Mouse (Mus musculus): ENCODE data around the gene Gm20696. TPM values are rescaled to one million over a fixed set of nuclear protein-coding genes. Genes with fewer than 3 reads are reported as not detected.
A peak's percentile ranks its signal among the peaks of the same experiment; 100 is the strongest.

The Gm20696 gene
- polyA plus RNA-seq, 1 experiment: 2.8 TPM

GRCm38 (mm10) chr6:99451479-99451878 lies 215.1 kb downstream of the Gm20696 start:
- WGBS: 82% methylated on average over 11 of the region's 11 CpGs
- TF ChIP-seq POLR2A (IDR thresholded peaks at IDR 0.05; ENCODE audit: borderline replicate concordance, insufficient read depth, low read length): no peak
- no peak for TF ChIP-seq CTCF (IDR thresholded peaks at IDR 0.05; ENCODE audit: borderline replicate concordance, insufficient read depth, low read depth, low read length)
- DNase-seq: no peak

GRCm38 (mm10) chr6:99447447-99447846 lies 219.2 kb downstream of the Gm20696 start:
- no peak overlapping the region for H3K27ac ChIP-seq (ENCODE audit: insufficient read depth, low read length)

More at GRCm38 (mm10) chr6:99451479-99451878, 215.1 kb downstream of the Gm20696 start:
- Histone ChIP-seq H3K4me1 (ENCODE audit: control insufficient read depth, insufficient read depth, low read length) (peaks cover 8% of the 10 kb centered on the region; the same call in 1 of the 2 replicates), H3K27me3 (ENCODE audit: control insufficient read depth, insufficient read depth, low read length) (no peaks in the 10 kb centered on the region), H3K4me3 (replicated peaks; ENCODE audit: insufficient read depth, low read depth, low read length) (no peak overlapping the region), H3K27ac (ENCODE audit: insufficient read depth, low read length) (no peak overlapping the region)

GRCm38 (mm10) chr6:99446801-99447415 lies 219.7 kb downstream of the Gm20696 start:
- TF ChIP-seq POLR2A (IDR thresholded peaks at IDR 0.05; ENCODE audit: borderline replicate concordance, insufficient read depth, low read length) (no peak), CTCF (IDR thresholded peaks at IDR 0.05; ENCODE audit: borderline replicate concordance, insufficient read depth, low read depth, low read length) (no peak)
- DNase-seq: peak; percentile 48 to 75
- WGBS: 56% methylated on average over 12 of the region's 12 CpGs
- H3K27me3 ChIP-seq (ENCODE audit: control insufficient read depth, insufficient read depth, low read length): no peaks in the 10 kb centered on the region
- no peak overlapping the region for H3K27ac ChIP-seq (ENCODE audit: insufficient read depth, low read length)
- H3K4me1 ChIP-seq (ENCODE audit: control insufficient read depth, insufficient read depth, low read length): peaks cover 8% of the 10 kb centered on the region
- H3K4me3 ChIP-seq (replicated peaks; ENCODE audit: insufficient read depth, low read depth, low read length): no peak overlapping the region

More at GRCm38 (mm10) chr6:99447447-99447846, 219.2 kb downstream of the Gm20696 start:
- TF ChIP-seq CTCF (IDR thresholded peaks at IDR 0.05; ENCODE audit: borderline replicate concordance, insufficient read depth, low read depth, low read length) (no peak), POLR2A (IDR thresholded peaks at IDR 0.05; ENCODE audit: borderline replicate concordance, insufficient read depth, low read length) (no peak)
- H3K4me3 ChIP-seq (replicated peaks; ENCODE audit: insufficient read depth, low read depth, low read length): no peak overlapping the region
- peaks cover 8% of the 10 kb centered on the region for H3K4me1 ChIP-seq (ENCODE audit: control insufficient read depth, insufficient read depth, low read length)
- no peak for DNase-seq
- H3K27me3 ChIP-seq (ENCODE audit: control insufficient read depth, insufficient read depth, low read length): no peaks in the 10 kb centered on the region
- 72% methylated on average over 4 of the region's 4 CpGs for WGBS

- WGBS: 30% methylated on average over 5 of the region's 5 CpGs
- H3K4me3 ChIP-seq (replicated peaks; ENCODE audit: insufficient read depth, low read depth, low read length): no peak overlapping the region
- peaks cover 8% of the 10 kb centered on the region for H3K4me1 ChIP-seq (ENCODE audit: control insufficient read depth, insufficient read depth, low read length)
- no peak overlapping the region for H3K27ac ChIP-seq (ENCODE audit: insufficient read depth, low read length)
- DNase-seq: peak in 1 of 2 experiments; percentile 22
- H3K27me3 ChIP-seq (ENCODE audit: control insufficient read depth, insufficient read depth, low read length): no peaks in the 10 kb centered on the region
- TF ChIP-seq CTCF (IDR thresholded peaks at IDR 0.05; ENCODE audit: borderline replicate concordance, insufficient read depth, low read depth, low read length) (no peak), POLR2A (IDR thresholded peaks at IDR 0.05; ENCODE audit: borderline replicate concordance, insufficient read depth, low read length) (no peak)
These were observed 223.1 kb downstream of the Gm20696 start for GRCm38 (mm10) chr6:99443460-99443859.

- 88% methylated on average over 7 of the region's 7 CpGs for WGBS
- no peak for TF ChIP-seq POLR2A (IDR thresholded peaks at IDR 0.05; ENCODE audit: borderline replicate concordance, insufficient read depth, low read length)
- TF ChIP-seq CTCF (IDR thresholded peaks at IDR 0.05; ENCODE audit: borderline replicate concordance, insufficient read depth, low read depth, low read length): no peak
- Histone ChIP-seq H3K4me3 (replicated peaks; ENCODE audit: insufficient read depth, low read depth, low read length) (no peak overlapping the region), H3K27ac (ENCODE audit: insufficient read depth, low read length) (no peak overlapping the region), H3K4me1 (ENCODE audit: control insufficient read depth, insufficient read depth, low read length) (no peaks in the 10 kb centered on the region; the same call in 1 of the 2 replicates), H3K27me3 (ENCODE audit: control insufficient read depth, insufficient read depth, low read length) (no peaks in the 10 kb centered on the region)
- DNase-seq: no peak
These were observed 225.5 kb downstream of the Gm20696 start for GRCm38 (mm10) chr6:99441100-99441499.

GRCm38 (mm10) chr6:99440606-99441005 lies 226.0 kb downstream of the Gm20696 start:
- H3K27me3 ChIP-seq (ENCODE audit: control insufficient read depth, insufficient read depth, low read length): no peaks in the 10 kb centered on the region
- no peaks in the 10 kb centered on the region; the same call in 1 of the 2 replicates for H3K4me1 ChIP-seq (ENCODE audit: control insufficient read depth, insufficient read depth, low read length)
- TF ChIP-seq CTCF (IDR thresholded peaks at IDR 0.05; ENCODE audit: borderline replicate concordance, insufficient read depth, low read depth, low read length) (no peak), POLR2A (IDR thresholded peaks at IDR 0.05; ENCODE audit: borderline replicate concordance, insufficient read depth, low read length) (no peak)
- no peak overlapping the region for H3K27ac ChIP-seq (ENCODE audit: insufficient read depth, low read length)
- no peak overlapping the region for H3K4me3 ChIP-seq (replicated peaks; ENCODE audit: insufficient read depth, low read depth, low read length)
- 88% methylated on average over 2 of the region's 2 CpGs for WGBS
- no peak for DNase-seq

GRCm38 (mm10) chr6:99439878-99440361 lies 226.7 kb downstream of the Gm20696 start:
- no peak overlapping the region for H3K4me3 ChIP-seq (replicated peaks; ENCODE audit: insufficient read depth, low read depth, low read length)
- no peaks in the 10 kb centered on the region for H3K27me3 ChIP-seq (ENCODE audit: control insufficient read depth, insufficient read depth, low read length)
- peak in 1 of 2 experiments; percentile 30 for DNase-seq
- H3K27ac ChIP-seq (ENCODE audit: insufficient read depth, low read length): no peak overlapping the region
- no peaks in the 10 kb centered on the region; the same call in 1 of the 2 replicates for H3K4me1 ChIP-seq (ENCODE audit: control insufficient read depth, insufficient read depth, low read length)
- 63% methylated on average over 9 of the region's 9 CpGs for WGBS
- TF ChIP-seq CTCF (IDR thresholded peaks at IDR 0.05; ENCODE audit: borderline replicate concordance, insufficient read depth, low read depth, low read length): no peak
- TF ChIP-seq POLR2A (IDR thresholded peaks at IDR 0.05; ENCODE audit: borderline replicate concordance, insufficient read depth, low read length): no peak

Measured in cerebellum, adult 2 months (tissue).